Mouse (Mus musculus) forebrain, embryonic 11.5 days (tissue): ENCODE results near the gene Itprip. TPM values are rescaled to one million over a fixed set of nuclear protein-coding genes. Genes with fewer than 3 reads are reported as not detected.
"Not testable (repeated sequence)": the region's sequence is repeated elsewhere in the genome, so short reads cannot be mapped to it uniquely, and the experiment has no call there.

ENCODE experiments used
- ATAC-seq: fragments of 200-750 bp; cut with Nextera tagmentation; replicated peaks from 2 replicates; pipeline ENCODE4 v1.8.0; 2017; ENCODE audit warnings: moderate TSS enrichment; ENCODE audit not compliant: low FRiP score
- DNase-seq: peaks from one replicate; pipeline ENCODE4 v3.0.0-alpha.2; 2017; ENCODE audit warnings: low spot score
- H3K27ac ChIP-seq: fragments of 300-500 bp; sonication (generic); 2 replicates; pipeline ENCODE4 v1.5.1; 2014; ENCODE audit warnings: low read depth, low read length
- H3K27me3 ChIP-seq: fragments of 300-500 bp; sonication (generic); 2 replicates; pipeline ENCODE4 v1.6.1; 2014; ENCODE audit warnings: mild to moderate bottlenecking, low read length, mixed read lengths; ENCODE audit not compliant: control insufficient read depth, insufficient read depth
- H3K36me3 ChIP-seq: fragments of 300-500 bp; sonication (generic); 2 replicates; pipeline ENCODE4 v1.6.1; 2014; ENCODE audit warnings: mild to moderate bottlenecking, low read length, moderate library complexity, mixed read lengths; ENCODE audit not compliant: control insufficient read depth, insufficient read depth
- H3K4me1 ChIP-seq: fragments of 300-500 bp; sonication (generic); replicated peaks from 2 replicates; pipeline ENCODE4 v1.6.1; 2014; ENCODE audit warnings: low read length, mixed read lengths; ENCODE audit not compliant: control insufficient read depth, insufficient read depth
- H3K4me2 ChIP-seq: fragments of 300-500 bp; sonication (generic); 2 replicates; pipeline ENCODE4 v1.6.1; 2014; ENCODE audit warnings: low read depth, mild to moderate bottlenecking, low read length, moderate library complexity, mixed read lengths; ENCODE audit not compliant: severe bottlenecking
- H3K4me3 ChIP-seq: fragments of 300-500 bp; sonication (generic); 2 replicates; pipeline ENCODE4 v1.5.1; 2014; ENCODE audit warnings: low read depth, low read length
- H3K9ac ChIP-seq: fragments of 300-500 bp; sonication (generic); 2 replicates; pipeline ENCODE4 v1.6.1; 2014; ENCODE audit warnings: low read length
- H3K9me3 ChIP-seq: fragments of 300-500 bp; sonication (generic); 2 replicates; pipeline ENCODE4 v1.6.1; 2016; ENCODE audit warnings: low read length, mixed read lengths; ENCODE audit not compliant: control insufficient read depth
- WGBS: fragments of 180-500 bp; shearing (Covaris S2); extraction: QIAGEN DNeasy Blood & Tissue Kit; methylation state at CpG from one replicate; pipeline ENCODE4 v1.1.7; 2014; 5-methylcytosine and 5-hydroxymethylcytosine counted together
- polyA plus RNA-seq: library from polyadenylated mRNA; unstranded; fragments of >200 nt; fragmentation: Nextera tagmentation; extraction: Ambion mirVana; gene quantifications from 2 replicates; pipeline ENCODE4 v1.2.1, GENCODE M21; 2014

Gene Itprip
- polyA plus RNA-seq, 1 experiment from 2014 or later: 20.4 TPM

GRCm38 (mm10) chr19:47859180-47859579, 59.9 kb downstream of the Itprip start:
- ATAC-seq (no peak), DNase-seq (no peak)
- H3K27me3 ChIP-seq: no peaks in the 10 kb centered on the region
- no peaks in the 10 kb centered on the region for H3K9me3 ChIP-seq
- no peak overlapping the region for H3K4me3 ChIP-seq
- no peak overlapping the region for H3K27ac ChIP-seq
- H3K36me3 ChIP-seq: no peaks in the 10 kb centered on the region
- H3K9ac ChIP-seq: no peak overlapping the region
- WGBS: 97% methylated on average over 8 of the region's 8 CpGs
- peaks cover 3% of the 10 kb centered on the region; the same call in 1 of the 2 replicates for H3K4me1 ChIP-seq
- H3K4me2 ChIP-seq: no peak overlapping the region

- Histone ChIP-seq H3K36me3 (no peaks in the 10 kb centered on the region), H3K9me3 (no peaks in the 10 kb centered on the region), H3K9ac (no peak overlapping the region), H3K27ac (no peak overlapping the region), H3K4me3 (no peak overlapping the region), H3K4me1 (peaks cover 3% of the 10 kb centered on the region; the same call in 1 of the 2 replicates), H3K27me3 (no peaks in the 10 kb centered on the region; the same call in 1 of the 2 replicates), H3K4me2 (no peak overlapping the region)
- ATAC-seq (no peak), DNase-seq (no peak)
- WGBS: 84% methylated on average over 18 of the region's 18 CpGs
Measured at GRCm38 (mm10) chr19:47857957-47858942, 60.8 kb downstream of the Itprip start.

- H3K4me3 ChIP-seq: peak within 1 kb of the TSS; percentile 49
- peak within 1 kb of the TSS; percentile 67 for H3K9ac ChIP-seq
- H3K4me2 ChIP-seq: peak within 1 kb of the TSS; percentile 94
- peak; percentile 95 for ATAC-seq
- H3K4me1 ChIP-seq: peaks cover 3% of the 10 kb centered on the region; the same call in 1 of the 2 replicates
- peak; percentile 92 for DNase-seq
- H3K27me3 ChIP-seq: no peaks in the 10 kb centered on the region; the same call in 1 of the 2 replicates
- no peaks in the 10 kb centered on the region for H3K9me3 ChIP-seq
- no peaks in the 10 kb centered on the region for H3K36me3 ChIP-seq
- no peak within 1 kb of the TSS for H3K27ac ChIP-seq
- under 1% methylated on average over 60 of the region's 60 CpGs for WGBS
Measured at GRCm38 (mm10) chr19:47854796-47855783, 64.0 kb downstream of the Itprip start, which contains the start of gene Gsto1. TSS of gene Gsto1 (plus strand) at chr19:47854970.

- Histone ChIP-seq H3K4me3 (peak overlapping the region; percentile 49), H3K4me1 (peaks cover 3% of the 10 kb centered on the region; the same call in 1 of the 2 replicates), H3K27me3 (no peaks in the 10 kb centered on the region; the same call in 1 of the 2 replicates)
Measured at GRCm38 (mm10) chr19:47853951-47854795, 64.9 kb downstream of the Itprip start.

GRCm38 (mm10) chr19:47853053-47853452, 66.0 kb downstream of the Itprip start:
- no peak overlapping the region for H3K27ac ChIP-seq

More at GRCm38 (mm10) chr19:47853951-47854795, 64.9 kb downstream of the Itprip start:
- WGBS: 26% methylated on average over 13 of the region's 13 CpGs
- H3K9ac ChIP-seq: peak overlapping the region; percentile 67
- no peaks in the 10 kb centered on the region for H3K36me3 ChIP-seq
- peak overlapping the region; percentile 94 for H3K4me2 ChIP-seq
- no peaks in the 10 kb centered on the region for H3K9me3 ChIP-seq
- DNase-seq (no peak), ATAC-seq (no peak; the same call in none of the 2 replicates)
- H3K27ac ChIP-seq: no peak overlapping the region

GRCm38 (mm10) chr19:47852131-47852530, 67.0 kb downstream of the Itprip start:
- not testable (repeated sequence) for H3K4me1 ChIP-seq, H3K9ac ChIP-seq, H3K36me3 ChIP-seq, H3K27me3 ChIP-seq, H3K9me3 ChIP-seq, H3K4me2 ChIP-seq, ATAC-seq, H3K4me3 ChIP-seq, H3K27ac ChIP-seq, DNase-seq
- WGBS: 80% methylated on average over 3 of the region's 3 CpGs

More at GRCm38 (mm10) chr19:47853053-47853452, 66.0 kb downstream of the Itprip start:
- Histone ChIP-seq H3K9ac (no peak overlapping the region), H3K9me3 (no peaks in the 10 kb centered on the region), H3K27me3 (no peaks in the 10 kb centered on the region; the same call in 1 of the 2 replicates), H3K36me3 (no peaks in the 10 kb centered on the region), H3K4me2 (no peak overlapping the region), H3K4me3 (no peak overlapping the region), H3K4me1 (peaks cover 3% of the 10 kb centered on the region; the same call in 1 of the 2 replicates)
- WGBS: 81% methylated on average over 3 of the region's 3 CpGs
- DNase-seq (no peak), ATAC-seq (no peak)

GRCm38 (mm10) chr19:47849735-47850134, 69.4 kb downstream of the Itprip start:
- no peak overlapping the region for H3K9ac ChIP-seq
- no peaks in the 10 kb centered on the region; the same call in 1 of the 2 replicates for H3K27me3 ChIP-seq
- ATAC-seq (no peak), DNase-seq (no peak)
- no peaks in the 10 kb centered on the region for H3K36me3 ChIP-seq
- no peak overlapping the region for H3K4me3 ChIP-seq
- H3K4me1 ChIP-seq: no peaks in the 10 kb centered on the region
- H3K9me3 ChIP-seq: no peaks in the 10 kb centered on the region
- H3K27ac ChIP-seq: no peak overlapping the region
- WGBS: 86% methylated on average over 3 of the region's 3 CpGs
- no peak overlapping the region for H3K4me2 ChIP-seq
